Comparison of ENCODE assay signal across 9 mouse cellular contexts in the genomic region with DNA sequence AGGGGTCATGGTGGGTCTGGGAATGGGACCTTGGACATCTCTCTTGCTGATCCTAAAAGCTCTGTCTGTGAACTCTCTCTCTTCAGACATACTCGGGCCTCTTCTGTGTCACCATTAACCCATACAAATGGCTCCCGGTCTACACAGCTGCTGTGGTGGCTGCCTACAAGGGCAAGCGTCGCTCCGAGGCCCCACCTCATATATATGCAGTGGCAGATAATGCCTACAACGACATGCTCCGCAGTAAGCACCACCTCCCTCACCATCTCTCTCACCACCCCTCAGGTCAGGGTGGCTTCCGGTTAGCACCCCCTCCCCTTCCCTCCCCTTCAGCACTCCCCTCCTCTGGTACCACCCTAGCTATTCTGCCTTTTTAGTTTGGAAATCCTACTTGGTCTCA. TPM values are rescaled to one million over a fixed set of nuclear protein-coding genes. Genes with fewer than 3 reads are reported as not detected.
DNase-seq lines count a peak whose midpoint lies in the region; ATAC-seq lines count a peak whose summit lies in the region.
"Had no signal": no experiment of that assay in that cellular context is flagged by ENCODE, and none has a peak within 500 bp of the region (broad histone marks: within the 10 kb centered on the region; RNA-seq: fewer than 3 reads in every experiment).

No protein-coding gene starts in this region.

- ATAC-seq in heart, embryonic 15.5 days (replicated peaks; ENCODE audit: insufficient number of reproducible peaks, insufficient read depth, low FRiP score, low read depth), result no peak
- ATAC-seq in intestine, embryonic 14.5 days (replicated peaks; ENCODE audit: low FRiP score, low TSS enrichment, low read depth), result no peak
- ATAC-seq in midbrain, embryonic 14.5 days (ENCODE audit: low FRiP score, low TSS enrichment), result no peak

- H3K4me1 ChIP-seq in heart, embryonic 15.5 days (replicated peaks), result peaks cover 47% of the 10 kb centered on the region
- H3K4me1 ChIP-seq in intestine, embryonic 14.5 days (replicated peaks; ENCODE audit: control insufficient read depth, insufficient read depth, low read length), result no peaks in the 10 kb centered on the region
- peaks cover 6% of the 10 kb centered on the region for H3K4me1 ChIP-seq in midbrain, embryonic 14.5 days (ENCODE audit: control insufficient read depth, insufficient read depth, low read length)

- peak overlapping the region; percentile 76 for H3K4me2 ChIP-seq in heart, embryonic 15.5 days
- peak overlapping the region; percentile 48 for H3K4me2 ChIP-seq in intestine, embryonic 14.5 days (ENCODE audit: low read length)
- H3K4me2 ChIP-seq in midbrain, embryonic 14.5 days (ENCODE audit: low read length), result peak overlapping the region; percentile 49; the same call in 1 of the 2 replicates

- peak overlapping the region; percentile 91; the same call in 1 of the 2 replicates for H3K27ac ChIP-seq in heart, embryonic 15.5 days
- no peak overlapping the region for H3K27ac ChIP-seq in intestine, embryonic 14.5 days (ENCODE audit: low read depth)
- no peak overlapping the region for H3K27ac ChIP-seq in midbrain, embryonic 14.5 days (replicated peaks; ENCODE audit: low read depth, low read length)
- H3K27ac ChIP-seq: layer of hippocampus, adult 2 months had no signal

- DNase-seq in heart, adult 9 months (ENCODE audit: low spot score in 2 of 2), result no peak
- peak; percentile 58 for DNase-seq in c-Kit-positive CD71-positive TER-119-positive erythroid progenitor cells, embryonic 14.5 days (ENCODE audit: low spot score)
- no peak for DNase-seq in intestine, embryonic 14.5 days (ENCODE audit: low spot score)
- DNase-seq in midbrain, embryonic 14.5 days, result no peak
- DNase-seq in embryo, embryonic 9.5 days (ENCODE audit: extremely low spot score), result no peak
- DNase-seq in layer of hippocampus, adult 11-12 months (ENCODE audit: low spot score), result no peak
- DNase-seq in adrenal gland, postnatal 10 days, result no peak

- peak overlapping the region; percentile 65 for H3K9ac ChIP-seq in heart, embryonic 15.5 days
- no peak overlapping the region for H3K9ac ChIP-seq in intestine, embryonic 14.5 days (ENCODE audit: low read length)
- H3K9ac ChIP-seq in midbrain, embryonic 14.5 days (replicated peaks; ENCODE audit: low read length), result no peak overlapping the region

- no peaks in the 10 kb centered on the region for H3K27me3 ChIP-seq in heart, embryonic 15.5 days
- no peaks in the 10 kb centered on the region for H3K27me3 ChIP-seq in intestine, embryonic 14.5 days (replicated peaks; ENCODE audit: control insufficient read depth, insufficient read depth, low read length)
- H3K27me3 ChIP-seq in midbrain, embryonic 14.5 days (ENCODE audit: control insufficient read depth, insufficient read depth, low read length), result no peaks in the 10 kb centered on the region

- peaks cover 26% of the 10 kb centered on the region; the same call in 1 of the 2 replicates for H3K36me3 ChIP-seq in heart, embryonic 15.5 days
- no peaks in the 10 kb centered on the region for H3K36me3 ChIP-seq in intestine, embryonic 14.5 days (ENCODE audit: control insufficient read depth, insufficient read depth, low read length)
- H3K36me3 ChIP-seq in midbrain, embryonic 14.5 days (ENCODE audit: control insufficient read depth, insufficient read depth, low read length), result no peaks in the 10 kb centered on the region

- peak overlapping the region; percentile 51 for H3K4me3 ChIP-seq in heart, embryonic 15.5 days
- H3K4me3 ChIP-seq in intestine, embryonic 14.5 days (ENCODE audit: low read depth, low read length), result peak overlapping the region; percentile 22; the same call in 1 of the 2 replicates
- no peak overlapping the region for H3K4me3 ChIP-seq in midbrain, embryonic 14.5 days (replicated peaks; ENCODE audit: low read depth, low read length)

- WGBS in heart, embryonic 15.5 days, result 41% methylated on average over 8 of the region's 8 CpGs
- WGBS in intestine, embryonic 14.5 days, result 64% methylated on average over 8 of the region's 8 CpGs
- 71% methylated on average over 8 of the region's 8 CpGs for WGBS in midbrain, embryonic 14.5 days

- H3K9me3 ChIP-seq in heart, embryonic 15.5 days (replicated peaks), result no peaks in the 10 kb centered on the region
- H3K9me3 ChIP-seq in intestine, embryonic 14.5 days (ENCODE audit: control insufficient read depth, low read length), result no peaks in the 10 kb centered on the region
- no peaks in the 10 kb centered on the region for H3K9me3 ChIP-seq in midbrain, embryonic 14.5 days (ENCODE audit: control insufficient read depth, low read length)

RNA-seq across cellular contexts. Expression of a gene that starts 2.9 kb away (rescaled TPM):
- 21.1 and 21.8 TPM in 2 replicates for polyA plus RNA-seq in heart, embryonic 15.5 days (2015; fragmentation: Nextera tagmentation; extraction: Ambion mirVana)
- polyA plus RNA-seq in intestine, embryonic 14.5 days (2014; fragmentation: Nextera tagmentation; extraction: Ambion mirVana), result 0.20 and 0.62 TPM in 2 replicates
- 0.64 and 0.77 TPM in 2 replicates for polyA plus RNA-seq in midbrain, embryonic 14.5 days (2014; fragmentation: Nextera tagmentation; extraction: Ambion mirVana)
- 1 to 10 TPM in 1 of 2 experiments, under 1 TPM in 1; 0.33 to 1.1 TPM for total RNA-seq in adrenal gland, postnatal 10 days (2021)

RNA-seq across cellular contexts. Expression of a gene that starts 21.3 kb away (rescaled TPM):
- polyA plus RNA-seq in heart, embryonic 15.5 days (2015; fragmentation: Nextera tagmentation; extraction: Ambion mirVana), result 20.0 and 26.9 TPM in 2 replicates
- polyA plus RNA-seq in intestine, embryonic 14.5 days (2014; fragmentation: Nextera tagmentation; extraction: Ambion mirVana), result 46.1 and 49.6 TPM in 2 replicates
- 14.8 and 15.2 TPM in 2 replicates for polyA plus RNA-seq in midbrain, embryonic 14.5 days (2014; fragmentation: Nextera tagmentation; extraction: Ambion mirVana)
- 10 to 100 TPM; 41.4 to 48.1 TPM for total RNA-seq in adrenal gland, postnatal 10 days (2021)

Comparison
In these comparisons a context has a peak if more than half of its experiments do, and no peak if none do; other contexts are left out.
1. RNA of a gene that starts 2.9 kb away (polyA plus RNA-seq): 21.1 to 21.8 TPM in heart, embryonic 15.5 days; 0.64 to 0.77 TPM in midbrain, embryonic 14.5 days and 0.20 to 0.62 TPM in intestine, embryonic 14.5 days; every median in the first group is over 10 times any median in the second.
2. Peak in every context shown above with its lines, with median percentiles within 50 percentile points of each other: H3K4me2 ChIP-seq.